Mouse (Mus musculus) neural tube, embryonic 15.5 days (tissue): ENCODE measurements at regions not wholly inside any gene's neighbourhood (a gene's known extent, or its start where the extent isn't known, plus 50 kb on each side); places are given as distances from the start of the nearest gene placed in this dataset.

Experiments used
- ATAC-seq: fragments of 200-750 bp; cut with Nextera tagmentation; 2 replicates; pipeline ENCODE4 v1.8.0; 2017; ENCODE audit warnings: mild to moderate bottlenecking, moderate TSS enrichment, moderate library complexity; ENCODE audit not compliant: low FRiP score
- H3K27ac ChIP-seq: fragments of 300-500 bp; sonication (generic); replicated peaks from 2 replicates; pipeline ENCODE4 v1.5.1; 2015; ENCODE audit warnings: mild to moderate bottlenecking, inconsistent platforms
- H3K27me3 ChIP-seq: fragments of 300-500 bp; sonication (generic); replicated peaks from 2 replicates; pipeline ENCODE4 v1.6.1; 2015; ENCODE audit warnings: inconsistent platforms
- H3K36me3 ChIP-seq: fragments of 300-500 bp; sonication (generic); 2 replicates; pipeline ENCODE4 v1.6.1; 2015; ENCODE audit warnings: inconsistent platforms
- H3K4me1 ChIP-seq: fragments of 300-500 bp; sonication (generic); 2 replicates; pipeline ENCODE4 v1.6.1; 2015; ENCODE audit warnings: inconsistent platforms
- H3K4me2 ChIP-seq: fragments of 300-500 bp; sonication (generic); 2 replicates; pipeline ENCODE4 v1.6.1; 2015; ENCODE audit warnings: inconsistent platforms, mild to moderate bottlenecking, moderate library complexity
- H3K4me3 ChIP-seq: fragments of 300-500 bp; sonication (generic); replicated peaks from 2 replicates; pipeline ENCODE4 v1.5.1; 2015; ENCODE audit warnings: mild to moderate bottlenecking, inconsistent platforms
- H3K9ac ChIP-seq: fragments of 300-500 bp; sonication (generic); replicated peaks from 2 replicates; pipeline ENCODE4 v1.6.1; 2015; ENCODE audit warnings: mild to moderate bottlenecking, inconsistent platforms
- H3K9me3 ChIP-seq: fragments of 300-500 bp; sonication (generic); replicated peaks from 2 replicates; pipeline ENCODE4 v1.6.1; 2016; ENCODE audit warnings: inconsistent platforms
- WGBS: fragments of 180-500 bp; shearing (Covaris S2); methylation state at CpG from one replicate; pipeline ENCODE4 v1.1.7; 2015; ENCODE audit warnings: mixed read lengths; 5-methylcytosine and 5-hydroxymethylcytosine counted together

- Histone ChIP-seq H3K4me1 (no peaks in the 10 kb centered on the region), H3K36me3 (no peaks in the 10 kb centered on the region), H3K27me3 (no peaks in the 10 kb centered on the region), H3K4me2 (no peak overlapping the region), H3K27ac (no peak overlapping the region), H3K4me3 (no peak overlapping the region), H3K9me3 (no peaks in the 10 kb centered on the region), H3K9ac (no peak overlapping the region)
- no peak for ATAC-seq
- WGBS, result 69% methylated on average over 1 of the region's 1 CpGs
These were observed 220.0 kb downstream of the Cpe start for GRCm38 (mm10) chr8:64472801-64473270.

- Histone ChIP-seq H3K9ac (no peak overlapping the region), H3K27me3 (no peaks in the 10 kb centered on the region), H3K36me3 (no peaks in the 10 kb centered on the region), H3K27ac (no peak overlapping the region), H3K9me3 (no peaks in the 10 kb centered on the region), H3K4me3 (no peak overlapping the region), H3K4me1 (no peaks in the 10 kb centered on the region), H3K4me2 (no peak overlapping the region)
- WGBS, result 83% methylated on average over 4 of the region's 4 CpGs
- no peak for ATAC-seq
These were observed 231.7 kb downstream of the Cpe start for GRCm38 (mm10) chr8:64461136-64461535.

GRCm38 (mm10) chr8:64456970-64457369, 235.9 kb downstream of the Cpe start:
- Histone ChIP-seq H3K36me3 (no peaks in the 10 kb centered on the region), H3K9me3 (no peaks in the 10 kb centered on the region), H3K4me2 (no peak overlapping the region), H3K9ac (no peak overlapping the region), H3K27me3 (no peaks in the 10 kb centered on the region), H3K27ac (no peak overlapping the region), H3K4me3 (no peak overlapping the region), H3K4me1 (no peaks in the 10 kb centered on the region)
- no peak for ATAC-seq
- 63% methylated on average over 5 of the region's 5 CpGs for WGBS

GRCm38 (mm10) chr8:64454736-64455135, 238.1 kb downstream of the Cpe start:
- H3K27me3 ChIP-seq, result no peaks in the 10 kb centered on the region
- H3K4me2 ChIP-seq, result no peak overlapping the region
- no peak overlapping the region for H3K9ac ChIP-seq
- no peaks in the 10 kb centered on the region for H3K9me3 ChIP-seq
- ATAC-seq, result no peak
- H3K4me3 ChIP-seq, result no peak overlapping the region
- no peak overlapping the region for H3K27ac ChIP-seq
- 75% methylated on average over 4 of the region's 4 CpGs for WGBS
- H3K4me1 ChIP-seq, result no peaks in the 10 kb centered on the region
- no peaks in the 10 kb centered on the region for H3K36me3 ChIP-seq

- no peak for ATAC-seq
- H3K36me3 ChIP-seq, result no peaks in the 10 kb centered on the region
- no peak overlapping the region for H3K4me3 ChIP-seq
- H3K9ac ChIP-seq, result no peak overlapping the region
- no peaks in the 10 kb centered on the region for H3K27me3 ChIP-seq
- H3K4me2 ChIP-seq, result no peak overlapping the region
- no peaks in the 10 kb centered on the region for H3K4me1 ChIP-seq
- no peaks in the 10 kb centered on the region for H3K9me3 ChIP-seq
- no peak overlapping the region for H3K27ac ChIP-seq
- 81% methylated on average over 3 of the region's 3 CpGs for WGBS
These were observed 239.3 kb upstream of the Tll1 start for GRCm38 (mm10) chr8:64445366-64445765.

- H3K4me2 ChIP-seq, result no peak overlapping the region
- 93% methylated on average over 5 of the region's 5 CpGs for WGBS
- no peaks in the 10 kb centered on the region for H3K4me1 ChIP-seq
- no peak overlapping the region for H3K9ac ChIP-seq
- H3K27me3 ChIP-seq, result no peaks in the 10 kb centered on the region
- H3K27ac ChIP-seq, result no peak overlapping the region
- no peak for ATAC-seq
- H3K36me3 ChIP-seq, result no peaks in the 10 kb centered on the region
- H3K9me3 ChIP-seq, result no peaks in the 10 kb centered on the region
- no peak overlapping the region for H3K4me3 ChIP-seq
These were observed 238.4 kb upstream of the Tll1 start for GRCm38 (mm10) chr8:64444429-64444828.

- no peaks in the 10 kb centered on the region for H3K4me1 ChIP-seq
- H3K4me3 ChIP-seq, result no peak overlapping the region
- no peaks in the 10 kb centered on the region for H3K36me3 ChIP-seq
- no peak for ATAC-seq
- H3K4me2 ChIP-seq, result no peak overlapping the region
- H3K27ac ChIP-seq, result no peak overlapping the region
- WGBS, result 75% methylated on average over 5 of the region's 5 CpGs
- H3K9ac ChIP-seq, result no peak overlapping the region
- no peaks in the 10 kb centered on the region for H3K27me3 ChIP-seq
- no peaks in the 10 kb centered on the region for H3K9me3 ChIP-seq
These were observed 232.4 kb upstream of the Tll1 start for GRCm38 (mm10) chr8:64438489-64438888.

- H3K4me3 ChIP-seq, result no peak overlapping the region
- H3K9me3 ChIP-seq, result no peaks in the 10 kb centered on the region
- no peak for ATAC-seq
- no peaks in the 10 kb centered on the region for H3K36me3 ChIP-seq
- H3K4me1 ChIP-seq, result no peaks in the 10 kb centered on the region
- H3K27ac ChIP-seq, result no peak overlapping the region
- no peaks in the 10 kb centered on the region for H3K27me3 ChIP-seq
- no peak overlapping the region for H3K4me2 ChIP-seq
- no peak overlapping the region for H3K9ac ChIP-seq
- 66% methylated on average over 7 of the region's 7 CpGs for WGBS
These were observed 228.6 kb upstream of the Tll1 start for GRCm38 (mm10) chr8:64434648-64435047.

GRCm38 (mm10) chr8:64422850-64423214, 216.8 kb upstream of the Tll1 start:
- no peak overlapping the region for H3K27ac ChIP-seq
- 31% methylated on average over 4 of the region's 4 CpGs for WGBS
- no peak for ATAC-seq

GRCm38 (mm10) chr8:64422200-64422849, 216.3 kb upstream of the Tll1 start:
- Histone ChIP-seq H3K4me1 (peaks cover 10% of the 10 kb centered on the region), H3K4me3 (no peak overlapping the region), H3K4me2 (no peak overlapping the region), H3K9me3 (no peaks in the 10 kb centered on the region), H3K27ac (no peak overlapping the region), H3K27me3 (no peaks in the 10 kb centered on the region), H3K9ac (no peak overlapping the region), H3K36me3 (no peaks in the 10 kb centered on the region)
- ATAC-seq, result 0 out of 2 replicates have a peak, but pooled peaks have one; percentile 50
- WGBS, result 18% methylated on average over 8 of the region's 8 CpGs

More at GRCm38 (mm10) chr8:64422850-64423214, 216.8 kb upstream of the Tll1 start:
- H3K4me3 ChIP-seq, result no peak overlapping the region
- H3K9me3 ChIP-seq, result no peaks in the 10 kb centered on the region
- no peak overlapping the region for H3K4me2 ChIP-seq
- no peaks in the 10 kb centered on the region for H3K27me3 ChIP-seq
- H3K4me1 ChIP-seq, result peaks cover 10% of the 10 kb centered on the region
- no peak overlapping the region for H3K9ac ChIP-seq
- no peaks in the 10 kb centered on the region for H3K36me3 ChIP-seq

- ATAC-seq, result peak; percentile 63; the same call in 1 of the 2 replicates
- H3K9me3 ChIP-seq, result no peaks in the 10 kb centered on the region
- no peak overlapping the region for H3K27ac ChIP-seq
- no peak overlapping the region for H3K4me2 ChIP-seq
- WGBS, result 47% methylated on average over 6 of the region's 6 CpGs
- H3K27me3 ChIP-seq, result no peaks in the 10 kb centered on the region
- no peak overlapping the region for H3K9ac ChIP-seq
- no peak overlapping the region for H3K4me3 ChIP-seq
- no peaks in the 10 kb centered on the region for H3K36me3 ChIP-seq
- peaks cover 10% of the 10 kb centered on the region for H3K4me1 ChIP-seq
These were observed 215.6 kb upstream of the Tll1 start for GRCm38 (mm10) chr8:64421502-64422199.

- Histone ChIP-seq H3K9ac (no peak overlapping the region), H3K4me2 (0 out of 2 replicates have a peak overlapping the region, but pooled peaks have one; percentile 4), H3K36me3 (no peaks in the 10 kb centered on the region), H3K27ac (no peak overlapping the region), H3K4me3 (no peak overlapping the region), H3K27me3 (peaks cover 4% of the 10 kb centered on the region; the same call in 1 of the 2 replicates), H3K4me1 (no peaks in the 10 kb centered on the region), H3K9me3 (no peaks in the 10 kb centered on the region)
- WGBS, result 39% methylated on average over 15 of the region's 15 CpGs
- no peak for ATAC-seq
These were observed 206.6 kb upstream of the Tll1 start for GRCm38 (mm10) chr8:64412488-64413188.
